Mouse (Mus musculus): ENCODE results near the gene Col11a2.
"Not testable (repeated sequence)": the region's sequence is repeated elsewhere in the genome, so short reads cannot be mapped to it uniquely, and the experiment has no call there.

The Col11a2 gene

GRCm38 (mm10) chr17:34038878-34039561 lies at the start of gene Col11a2:
Col11a2 (plus strand) TSS chr17:34039437.
- no peak for DNase-seq (ENCODE audit: low spot score)

- peak; percentile 78 for DNase-seq (ENCODE audit: low spot score)
Observed at GRCm38 (mm10) chr17:33991788-33992664, 47.2 kb upstream of the Col11a2 start.

DNA sequence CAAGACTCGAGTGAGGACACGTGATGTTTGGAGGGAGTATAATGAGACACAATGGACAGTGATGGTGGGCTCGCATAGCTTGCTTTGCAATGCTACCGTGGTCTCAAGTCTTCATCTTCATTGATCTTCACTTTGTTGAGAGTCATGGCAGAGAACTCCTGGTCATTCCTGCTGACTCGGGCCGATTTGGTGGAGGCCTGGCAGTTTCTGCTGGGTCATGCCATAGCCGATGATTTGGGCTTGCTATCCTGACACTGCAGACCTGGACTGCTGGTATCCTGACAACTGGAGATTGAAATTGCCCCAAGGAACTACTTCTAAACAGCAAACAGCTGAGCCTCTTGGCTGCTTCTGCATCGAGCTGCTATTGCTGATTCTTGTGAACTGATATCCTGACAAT lies 44.3 kb upstream of the Col11a2 start:
- no peak for DNase-seq (ENCODE audit: low spot score)

DNA sequence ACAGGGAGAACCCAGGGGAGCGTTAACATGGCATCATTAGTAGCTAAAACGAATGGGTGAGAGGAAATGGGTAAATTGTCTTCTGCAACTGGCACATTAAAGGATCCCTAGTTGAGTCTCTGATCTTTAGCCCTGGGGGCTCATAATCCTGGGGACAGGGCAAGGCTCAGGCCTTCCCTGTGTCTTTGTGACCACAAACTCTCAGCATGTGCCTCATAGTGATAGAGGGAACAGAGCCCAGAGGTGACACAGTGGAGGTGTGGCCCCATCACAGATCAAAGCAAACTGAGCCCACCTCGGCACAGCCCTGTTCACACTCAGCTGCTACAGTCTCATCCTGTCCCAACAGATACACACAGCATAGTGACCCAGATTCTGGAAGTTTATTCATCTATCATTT lies 43.6 kb upstream of the Col11a2 start:
- no peak for DNase-seq (ENCODE audit: low spot score)

GRCm38 (mm10) chr17:33997025-33997424 lies 42.2 kb upstream of the Col11a2 start:
- not testable (repeated sequence) for DNase-seq (ENCODE audit: low spot score)

DNA sequence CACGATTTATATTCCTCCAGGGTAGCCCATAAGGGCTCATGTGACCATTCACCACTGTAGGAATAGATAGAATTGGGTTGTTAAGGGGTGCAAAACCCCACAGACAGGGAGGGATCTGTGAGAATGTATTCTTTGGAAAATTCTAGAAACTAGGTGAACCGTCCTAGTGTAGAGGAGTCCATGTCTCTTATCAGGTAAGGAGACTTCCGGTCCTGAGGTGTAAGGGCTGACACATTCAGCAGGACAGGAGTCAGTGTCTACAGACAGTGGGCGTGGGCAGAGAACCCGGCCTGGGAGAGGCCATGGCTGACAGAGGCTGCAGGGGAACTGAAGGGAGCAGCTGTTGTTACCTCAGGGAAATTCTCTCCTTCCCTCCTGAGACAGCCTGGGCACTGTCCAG lies 40.5 kb upstream of the Col11a2 start:
- DNase-seq (ENCODE audit: low spot score), result not testable (repeated sequence)

- DNase-seq (ENCODE audit: low spot score), result no peak
Observed at GRCm38 (mm10) chr17:33999341-34000149, 39.7 kb upstream of the Col11a2 start.

DNA sequence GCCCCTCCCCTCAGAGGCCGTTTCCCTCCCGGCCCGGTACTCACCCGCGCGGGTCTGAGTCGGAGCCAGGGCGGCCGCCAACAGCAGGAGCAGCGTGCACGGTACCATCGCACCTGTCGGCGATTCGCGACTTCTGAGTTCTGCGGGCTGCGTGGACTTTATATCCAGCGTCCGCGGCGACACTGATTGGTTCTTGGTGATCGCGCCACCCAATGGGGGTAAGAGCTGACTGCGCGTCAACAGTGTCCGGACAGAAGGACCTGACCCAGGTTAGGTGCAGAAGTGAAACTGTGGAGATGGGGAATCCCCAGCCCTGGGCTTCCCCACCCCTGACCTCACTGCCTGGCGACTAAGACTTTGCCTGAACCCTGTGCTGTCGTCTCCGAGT lies 39.1 kb upstream of the Col11a2 start, which contains the start of gene H2-K1:
Gene H2-K1, minus strand, starts transcription at position 198 of the 388 bp plus-strand sequence.
- peak; percentile 62 for DNase-seq (ENCODE audit: low spot score)

- DNase-seq (ENCODE audit: low spot score), result not testable (repeated sequence)
Observed at GRCm38 (mm10) chr17:34000796-34001195, 38.4 kb upstream of the Col11a2 start.

GRCm38 (mm10) chr17:34003426-34003825 lies 35.8 kb upstream of the Col11a2 start:
- DNase-seq (ENCODE audit: low spot score), result no peak

DNA sequence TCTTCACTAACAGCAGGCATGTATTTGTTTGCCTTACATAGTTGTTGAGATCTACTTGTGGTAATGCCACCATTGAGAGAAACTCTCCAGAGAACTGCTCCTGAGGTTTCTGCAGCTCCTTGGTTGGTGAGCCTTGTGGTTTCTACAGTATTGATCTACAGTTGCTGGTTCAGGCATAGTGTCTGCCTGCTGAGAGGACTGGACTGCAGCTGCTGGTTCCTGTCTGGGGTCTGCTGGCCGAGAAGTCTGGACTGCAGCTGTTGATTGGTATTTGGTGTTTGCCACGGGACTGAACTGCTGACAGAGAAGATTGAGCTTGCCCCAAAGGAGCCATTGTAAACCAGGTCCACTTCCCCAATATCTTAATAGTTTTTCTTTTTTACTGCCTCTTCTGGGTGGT lies 32.7 kb upstream of the Col11a2 start:
- DNase-seq (ENCODE audit: low spot score), result no peak

- DNase-seq (ENCODE audit: low spot score), result no peak
Observed at GRCm38 (mm10) chr17:34010156-34010555, 29.1 kb upstream of the Col11a2 start.

GRCm38 (mm10) chr17:34013436-34013835 lies 25.8 kb upstream of the Col11a2 start:
- no peak for DNase-seq (ENCODE audit: low spot score)

DNA sequence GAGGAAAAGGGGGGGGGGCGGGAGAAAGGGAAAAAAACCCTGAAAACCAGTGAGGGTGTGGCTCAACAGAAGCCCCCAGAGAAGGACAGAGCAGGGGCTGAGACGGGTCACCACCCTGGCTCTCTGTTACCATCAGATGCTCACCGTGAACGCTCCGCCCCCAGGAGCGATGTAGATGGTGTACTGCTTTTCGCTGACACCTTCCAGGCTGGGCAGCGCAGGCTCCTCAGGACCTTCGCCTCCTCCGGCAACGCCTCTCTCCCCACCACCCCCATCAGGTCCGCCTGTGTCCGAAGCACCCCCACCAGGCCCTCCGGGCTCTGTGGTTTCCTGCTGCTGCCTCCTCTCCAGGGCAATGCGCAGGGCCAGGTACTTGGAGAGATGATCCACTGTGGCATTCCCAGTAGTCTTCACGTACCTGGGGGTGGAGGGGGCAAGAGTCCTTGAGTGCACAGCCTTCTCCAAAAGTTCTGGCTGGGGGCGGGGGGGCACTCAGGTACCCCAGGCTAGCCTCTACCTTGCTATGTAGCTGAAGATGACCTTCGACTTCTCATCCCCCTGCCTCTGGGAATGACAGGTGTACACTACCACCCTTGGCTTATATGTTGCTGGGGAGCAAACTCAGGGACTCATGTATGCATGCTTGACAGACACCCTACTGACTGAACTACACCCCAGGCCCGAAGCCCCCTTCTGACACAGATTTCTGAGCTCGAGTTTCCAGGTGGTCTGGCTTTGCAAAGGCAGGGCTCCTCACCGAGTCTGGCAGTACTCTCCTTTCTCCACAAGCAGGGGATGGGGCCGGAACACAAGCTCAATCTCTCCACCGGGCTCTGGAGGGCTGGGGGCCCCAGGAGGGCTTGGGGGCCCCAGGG lies 17.5 kb upstream of the Col11a2 start:
- DNase-seq (ENCODE audit: low spot score), result no peak

DNA sequence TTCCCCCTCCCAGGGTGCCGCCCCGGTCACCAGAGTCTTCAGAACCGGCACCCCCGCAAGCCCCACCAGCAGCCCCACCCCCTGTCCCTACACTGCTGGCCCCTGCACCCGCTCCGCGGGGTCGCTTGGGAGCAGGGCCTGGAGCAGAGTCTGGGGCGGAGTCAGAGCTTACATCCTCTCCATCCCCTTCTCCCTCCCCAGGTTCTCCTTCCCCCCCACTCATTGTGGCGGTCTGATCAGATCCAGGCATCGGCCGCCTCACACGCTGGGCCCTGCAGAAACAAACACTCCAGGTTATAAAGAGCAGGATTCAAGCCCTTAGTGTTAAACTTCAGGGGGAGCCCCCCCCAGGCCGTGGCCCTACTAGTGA lies 16.8 kb upstream of the Col11a2 start:
- no peak for DNase-seq (ENCODE audit: low spot score)

DNA sequence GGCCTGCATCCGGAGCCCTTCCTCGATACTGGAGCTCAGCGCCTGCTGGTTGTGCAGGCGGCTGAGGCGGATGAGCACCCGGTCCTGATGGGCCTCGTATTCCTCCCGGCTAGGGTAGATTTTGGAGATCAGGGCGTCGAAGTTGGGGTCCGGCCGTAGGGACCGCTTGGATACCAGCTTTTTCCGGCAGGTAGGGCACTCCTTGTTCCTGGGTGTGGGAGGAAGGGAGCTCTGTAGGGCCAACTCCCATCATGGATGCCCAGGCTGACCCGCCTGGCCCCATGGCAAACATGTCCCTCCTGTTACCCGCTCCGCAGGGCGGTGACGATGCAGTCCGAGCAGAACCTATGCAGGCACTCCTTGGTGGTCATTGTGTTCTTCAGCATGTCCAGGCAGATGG lies 16.2 kb upstream of the Col11a2 start:
- DNase-seq (ENCODE audit: low spot score), result no peak

DNA sequence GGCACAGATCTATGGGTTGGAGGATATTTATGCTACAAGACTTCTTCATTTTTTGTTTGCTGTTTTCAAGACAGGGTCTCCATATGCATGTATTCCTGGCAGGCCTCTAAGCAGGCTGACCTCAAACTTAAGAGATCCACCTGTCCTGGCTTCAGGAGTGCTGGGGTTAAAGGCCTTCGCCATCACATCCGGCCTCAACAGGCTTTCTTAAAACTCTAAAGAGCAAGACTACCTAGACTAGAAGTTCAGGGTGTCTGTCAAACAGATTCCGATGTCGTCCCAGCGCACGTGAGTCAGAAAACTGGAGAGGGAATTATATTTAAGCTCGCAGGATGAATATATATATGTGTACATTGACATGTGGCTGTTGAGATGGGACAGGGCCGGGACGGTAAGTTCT lies 15.6 kb upstream of the Col11a2 start:
- no peak for DNase-seq (ENCODE audit: low spot score)

- DNase-seq (ENCODE audit: low spot score), result no peak
Observed at GRCm38 (mm10) chr17:34024317-34024821, 14.9 kb upstream of the Col11a2 start, which contains the start of gene Ring1. Ring1 (minus strand) TSS chr17:34024680.

GRCm38 (mm10) chr17:34024861-34025755 lies 14.1 kb upstream of the Col11a2 start:
- DNase-seq (ENCODE audit: low spot score), result no peak

- DNase-seq (ENCODE audit: low spot score), result no peak
Observed at GRCm38 (mm10) chr17:34025756-34026151, 13.5 kb upstream of the Col11a2 start.

Data from c-Kit-positive CD71-positive TER-119-positive erythroid progenitor cells, embryonic 14.5 days (primary cell).